Mouse (Mus musculus): ENCODE measurements around the gene Dnajc30.

DNA sequence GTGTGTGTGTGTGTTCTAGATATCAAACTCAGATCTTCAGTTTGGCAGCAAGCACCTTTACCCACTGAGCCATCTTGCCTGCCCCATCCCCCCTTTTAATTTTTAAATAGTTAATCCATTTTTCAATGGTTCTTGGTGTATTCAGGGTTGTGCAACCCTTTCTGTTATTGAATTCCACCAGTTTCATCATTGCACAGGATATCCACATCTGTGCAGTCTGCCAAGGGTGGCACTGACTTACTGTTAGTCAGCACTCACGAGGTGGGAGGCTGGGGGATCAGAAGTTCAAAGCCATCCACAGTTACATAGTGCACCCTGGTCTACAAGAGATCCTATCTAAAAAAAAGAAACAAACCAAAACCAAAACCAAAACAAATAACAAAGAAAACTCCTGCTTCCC is 37.0 kb downstream of the Dnajc30 start:
- TF ChIP-seq CTCF (IDR thresholded peaks at IDR 0.05; ENCODE audit: extremely low read depth, insufficient read depth, low read length) (no peak), POLR2A (IDR thresholded peaks at IDR 0.05; ENCODE audit: extremely low read depth, insufficient read depth, low read length) (no peak)

All from cortical plate, adult 2 months (tissue).